Mouse (Mus musculus) stomach, postnatal 0 days (tissue): ENCODE data around the gene Igsf3. TPM values are rescaled to one million over a fixed set of nuclear protein-coding genes. Genes with fewer than 3 reads are reported as not detected.

Experiments
- ATAC-seq: fragments of 200-750 bp; cut with Nextera tagmentation; 2 replicates; pipeline ENCODE4 v1.8.0; 2017; ENCODE audit not compliant: low FRiP score, low TSS enrichment
- DNase-seq: peaks from one replicate; pipeline ENCODE4 v3.0.0-alpha.2; 2016; ENCODE audit warnings: low spot score
- H3K27ac ChIP-seq: fragments of 300-500 bp; sonication (generic); replicated peaks from 2 replicates; pipeline ENCODE4 v1.5.1; 2014; ENCODE audit warnings: mild to moderate bottlenecking, control low read depth
- H3K27me3 ChIP-seq: fragments of 300-500 bp; sonication (generic); 2 replicates; pipeline ENCODE4 v1.6.1; 2014; ENCODE audit warnings: low read length; ENCODE audit not compliant: control insufficient read depth, insufficient read depth
- H3K36me3 ChIP-seq: fragments of 300-500 bp; sonication (generic); 2 replicates; pipeline ENCODE4 v1.6.1; 2014; ENCODE audit warnings: low read length, mixed read lengths; ENCODE audit not compliant: control insufficient read depth, insufficient read depth
- H3K4me1 ChIP-seq: fragments of 300-500 bp; sonication (generic); replicated peaks from 2 replicates; pipeline ENCODE4 v1.6.1; 2014; ENCODE audit warnings: antibody characterized with exemption; ENCODE audit not compliant: control insufficient read depth, insufficient read depth
- H3K4me2 ChIP-seq: fragments of 300-500 bp; sonication (generic); replicated peaks from 2 replicates; pipeline ENCODE4 v1.6.1; 2014; ENCODE audit warnings: low read depth, mild to moderate bottlenecking, control low read depth, moderate library complexity
- H3K4me3 ChIP-seq: fragments of 300-500 bp; sonication (generic); 2 replicates; pipeline ENCODE4 v1.5.1; 2014; ENCODE audit warnings: low read depth, low read length, control low read depth
- H3K9ac ChIP-seq: fragments of 300-500 bp; sonication (generic); 2 replicates; pipeline ENCODE4 v1.6.1; 2014; ENCODE audit warnings: mild to moderate bottlenecking, low read length, control low read depth, mixed read lengths
- H3K9me3 ChIP-seq: fragments of 300-500 bp; sonication (generic); 2 replicates; pipeline ENCODE4 v1.6.1; 2016; ENCODE audit warnings: low read length; ENCODE audit not compliant: control insufficient read depth
- CTCF ChIP-seq: IDR thresholded peaks from 2 replicates; pipeline ENCODE4 v1.5.1; 2016; ENCODE audit warnings: antibody characterized with exemption, low read depth, mild to moderate bottlenecking, moderate library complexity
- EP300 ChIP-seq: optimal IDR thresholded peaks from 2 replicates; pipeline ENCODE3; 2016; ENCODE audit warnings: antibody characterized with exemption
- WGBS: fragments of 180-500 bp; shearing (Covaris S2); extraction: QIAGEN DNeasy Blood & Tissue Kit; methylation state at CpG from one replicate; pipeline ENCODE4 v1.1.7; 2014; 5-methylcytosine and 5-hydroxymethylcytosine counted together
- polyA plus RNA-seq: library from polyadenylated mRNA; unstranded; fragments of >200 nt; fragmentation: Nextera tagmentation; extraction: Ambion mirVana; gene quantifications from 2 replicates; pipeline ENCODE4 v1.2.1, GENCODE M21; 2015

The Igsf3 gene
- 12.4 and 13.6 TPM in 2 replicates for polyA plus RNA-seq

DNA sequence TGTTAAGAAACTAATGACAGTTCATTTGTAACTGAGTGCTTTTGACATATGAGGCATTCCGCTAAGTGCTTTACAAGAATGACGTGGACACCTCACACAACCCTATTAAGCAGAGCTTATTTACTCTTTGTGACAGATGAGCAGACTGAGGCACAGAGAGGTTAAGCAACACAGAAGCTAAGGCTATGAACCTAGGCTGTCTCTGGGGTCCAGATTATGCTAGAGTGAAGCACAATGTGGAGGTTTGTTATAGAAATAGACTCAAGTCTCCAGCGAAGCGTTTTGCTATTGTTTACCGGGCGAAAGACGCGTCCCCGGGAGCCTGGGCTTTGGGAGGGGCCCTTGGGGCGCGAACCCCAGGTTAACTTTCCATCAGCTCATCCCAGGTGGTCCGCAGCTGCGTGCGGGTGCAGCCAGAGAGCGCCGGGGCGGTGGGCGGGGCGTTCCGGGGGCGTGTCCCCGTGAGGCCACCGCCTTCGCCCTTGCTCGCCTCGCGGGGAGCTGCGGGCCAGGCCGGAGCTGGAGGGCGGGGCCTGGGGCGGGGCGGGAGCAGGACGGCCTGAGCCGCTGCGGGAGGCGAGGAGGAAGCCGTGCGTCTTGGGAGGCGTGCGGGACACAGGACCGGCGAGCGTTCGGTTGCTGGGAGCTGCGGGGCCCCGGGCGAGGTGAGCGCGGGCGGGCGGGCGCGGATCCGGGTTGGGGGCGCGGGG, at the start of gene Igsf3:
Gene Igsf3 (plus strand): TSS at position 546 of the 710 bp plus-strand sequence.
- H3K4me2 ChIP-seq = peak within 1 kb of the TSS; percentile 99
- peak within 1 kb of the TSS; percentile 88 for H3K4me3 ChIP-seq
- TF ChIP-seq EP300 (no peak), CTCF (peak; percentile 11; the same call in 1 of the 2 replicates)
- H3K9ac ChIP-seq = peak within 1 kb of the TSS; percentile 91
- no peaks in the 10 kb centered on the region for H3K27me3 ChIP-seq
- peaks cover 3% of the 10 kb centered on the region for H3K4me1 ChIP-seq
- H3K27ac ChIP-seq = peak within 1 kb of the TSS; percentile 76
- peak; percentile 91 for DNase-seq
- H3K9me3 ChIP-seq = no peaks in the 10 kb centered on the region
- peak; percentile 91 for ATAC-seq
- WGBS = 4% methylated on average over 36 of the region's 56 CpGs
- H3K36me3 ChIP-seq = no peaks in the 10 kb centered on the region

DNA sequence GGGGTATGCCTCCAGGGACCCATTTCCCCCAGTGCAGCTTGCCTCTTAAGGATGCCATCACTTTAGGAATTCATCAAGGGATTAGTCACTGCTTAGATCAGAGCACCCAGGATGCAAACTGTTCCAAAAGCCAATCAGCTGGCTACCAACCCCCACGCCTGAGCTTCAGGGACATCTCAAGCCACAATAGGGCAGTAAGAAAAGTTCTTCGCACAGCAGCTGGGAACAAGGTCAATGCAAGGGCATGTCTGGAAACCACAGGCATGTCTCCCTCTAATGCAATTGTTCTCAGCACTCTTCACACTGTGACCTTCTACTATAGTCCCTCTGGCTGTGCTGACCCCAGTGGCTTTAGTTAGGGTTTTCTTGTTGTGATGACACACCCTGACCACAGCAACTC, 49.6 kb upstream of the Igsf3 start:
- H3K27me3 ChIP-seq = no peaks in the 10 kb centered on the region
- H3K9ac ChIP-seq = no peak overlapping the region
- no peak overlapping the region for H3K4me3 ChIP-seq
- no peaks in the 10 kb centered on the region for H3K9me3 ChIP-seq
- H3K4me1 ChIP-seq = no peaks in the 10 kb centered on the region
- no peak for TF ChIP-seq CTCF
- no peak for TF ChIP-seq EP300
- no peak for DNase-seq
- no peaks in the 10 kb centered on the region for H3K36me3 ChIP-seq
- ATAC-seq = no peak
- 72% methylated on average over 2 of the region's 2 CpGs for WGBS
- H3K4me2 ChIP-seq = no peak overlapping the region
- no peak overlapping the region for H3K27ac ChIP-seq

DNA sequence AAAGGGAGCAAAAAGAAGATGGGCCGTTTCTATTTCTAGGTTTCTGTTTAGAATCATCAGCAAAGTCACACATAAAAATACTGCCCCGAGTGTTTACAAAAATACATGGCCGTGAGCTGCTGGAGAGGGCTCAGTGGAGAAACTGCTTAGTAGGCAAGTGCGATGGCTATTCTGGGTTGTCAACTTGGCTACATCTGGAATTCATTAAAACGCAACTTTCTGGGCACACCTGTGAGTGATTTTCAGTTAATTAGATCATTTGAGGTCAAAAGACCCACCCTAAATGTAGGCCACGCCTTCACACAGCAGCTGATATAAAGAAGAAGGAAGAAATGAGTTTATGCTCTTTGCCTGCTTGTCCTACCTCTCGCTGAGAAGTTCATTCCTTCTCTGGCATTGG, 48.3 kb upstream of the Igsf3 start:
- Histone ChIP-seq H3K4me1 (no peaks in the 10 kb centered on the region), H3K9me3 (no peaks in the 10 kb centered on the region), H3K36me3 (no peaks in the 10 kb centered on the region), H3K4me2 (no peak overlapping the region), H3K27me3 (no peaks in the 10 kb centered on the region), H3K4me3 (no peak overlapping the region), H3K27ac (no peak overlapping the region), H3K9ac (no peak overlapping the region)
- TF ChIP-seq EP300 (no peak), CTCF (no peak)
- no peak for ATAC-seq
- DNase-seq = no peak
- WGBS = 74% methylated on average over 7 of the region's 7 CpGs

DNA sequence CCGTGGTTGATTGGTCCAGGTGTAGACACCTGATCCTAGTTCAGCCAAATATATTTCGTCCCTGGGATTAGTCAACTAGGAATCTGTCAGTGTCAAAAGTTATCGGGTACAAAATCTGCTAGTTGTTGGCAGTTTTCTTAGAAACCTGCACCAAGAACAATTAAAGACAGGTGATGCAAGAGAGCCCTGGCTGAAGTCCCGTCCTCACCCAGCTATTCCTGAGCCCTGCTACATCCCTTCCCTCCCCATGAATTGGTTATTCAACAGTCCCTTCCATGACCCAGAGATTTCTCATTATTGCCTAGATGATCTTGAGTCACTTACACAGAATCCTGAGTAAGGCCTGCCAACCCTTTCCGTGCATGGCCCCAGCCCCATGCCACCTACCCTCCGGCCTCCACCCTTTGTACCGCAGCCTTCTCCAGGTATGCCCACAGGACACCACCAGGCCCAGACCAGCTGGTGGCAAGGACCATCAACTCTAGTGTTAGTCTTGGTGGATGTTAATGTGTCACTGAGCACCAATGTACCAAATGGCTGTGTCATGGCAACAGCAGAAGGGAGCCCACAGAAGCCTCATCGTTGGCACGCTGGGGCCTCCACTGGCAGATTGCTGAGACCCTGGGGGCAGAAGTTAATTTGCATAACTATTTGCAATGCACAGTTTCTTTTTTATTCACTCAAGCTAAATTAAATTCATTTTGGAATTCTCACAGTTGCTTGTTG, 33.5 kb upstream of the Igsf3 start:
- H3K9ac ChIP-seq = no peak overlapping the region
- H3K27ac ChIP-seq = no peak overlapping the region
- H3K4me1 ChIP-seq = no peaks in the 10 kb centered on the region
- no peak for DNase-seq
- no peak overlapping the region for H3K4me2 ChIP-seq
- H3K27me3 ChIP-seq = no peaks in the 10 kb centered on the region
- WGBS = 80% methylated on average over 9 of the region's 9 CpGs
- H3K4me3 ChIP-seq = no peak overlapping the region
- ATAC-seq = no peak
- TF ChIP-seq EP300 (no peak), CTCF (no peak)
- no peaks in the 10 kb centered on the region for H3K9me3 ChIP-seq
- no peaks in the 10 kb centered on the region for H3K36me3 ChIP-seq

DNA sequence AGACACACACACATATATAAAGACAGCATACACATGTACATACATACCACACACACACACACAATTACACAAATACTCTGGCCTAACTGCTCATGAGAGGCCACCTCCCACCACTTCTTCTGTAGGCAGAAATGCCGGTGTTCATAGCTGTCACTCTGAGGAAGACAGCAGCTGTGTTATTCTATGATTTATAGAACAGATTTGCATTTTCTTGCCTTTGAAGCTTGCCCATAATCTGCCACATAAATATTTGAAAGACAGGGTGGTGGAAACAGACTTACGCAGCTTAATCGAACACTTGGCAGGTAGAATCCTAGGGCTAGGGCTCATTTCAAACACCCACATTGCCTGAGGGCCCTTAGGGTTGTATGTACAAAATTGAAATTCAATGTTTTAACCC, 32.6 kb upstream of the Igsf3 start:
- 59% methylated on average over 3 of the region's 3 CpGs for WGBS
- no peak overlapping the region for H3K4me2 ChIP-seq
- TF ChIP-seq CTCF (no peak), EP300 (no peak)
- H3K4me1 ChIP-seq = no peaks in the 10 kb centered on the region; the same call in 1 of the 2 replicates
- H3K27ac ChIP-seq = no peak overlapping the region
- ATAC-seq (no peak), DNase-seq (no peak)
- no peak overlapping the region for H3K9ac ChIP-seq
- H3K9me3 ChIP-seq = no peaks in the 10 kb centered on the region
- no peaks in the 10 kb centered on the region for H3K27me3 ChIP-seq
- no peaks in the 10 kb centered on the region for H3K36me3 ChIP-seq
- H3K4me3 ChIP-seq = no peak overlapping the region

DNA sequence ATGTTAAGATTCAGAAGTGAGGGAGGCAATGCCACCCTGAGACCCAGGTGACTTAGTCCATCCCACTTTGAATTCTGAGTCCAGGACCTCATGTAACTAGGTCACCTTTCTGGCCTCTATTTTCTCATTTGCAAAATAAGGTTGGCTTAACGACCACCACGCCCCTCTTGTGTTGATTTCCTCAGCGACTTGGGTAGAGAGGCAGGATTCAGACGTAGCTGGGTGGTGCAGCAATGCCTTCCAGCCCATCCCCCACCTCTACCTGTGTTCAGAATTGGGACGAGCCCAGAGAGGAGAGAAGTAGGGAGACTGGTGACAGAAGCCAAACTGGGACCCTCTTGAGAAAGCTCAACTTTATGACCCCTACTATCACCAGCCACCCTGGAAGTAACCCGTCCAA, 31.6 kb upstream of the Igsf3 start:
- no peak overlapping the region for H3K4me3 ChIP-seq
- no peak overlapping the region for H3K27ac ChIP-seq
- no peaks in the 10 kb centered on the region for H3K9me3 ChIP-seq
- H3K36me3 ChIP-seq = no peaks in the 10 kb centered on the region
- no peak overlapping the region for H3K4me2 ChIP-seq
- no peak for TF ChIP-seq CTCF
- TF ChIP-seq EP300 = no peak
- ATAC-seq = no peak
- H3K9ac ChIP-seq = no peak overlapping the region
- no peaks in the 10 kb centered on the region; the same call in 1 of the 2 replicates for H3K4me1 ChIP-seq
- DNase-seq = no peak
- WGBS = 60% methylated on average over 6 of the region's 6 CpGs
- H3K27me3 ChIP-seq = no peaks in the 10 kb centered on the region
